Mouse (Mus musculus) liver, embryonic 12.5 days (tissue): ENCODE measurements around the gene Chsy1. TPM values are rescaled to one million over a fixed set of nuclear protein-coding genes. Genes with fewer than 3 reads are reported as not detected.

Experiments used
- ATAC-seq: fragments of 200-750 bp; cut with Nextera tagmentation; 2 replicates; pipeline ENCODE4 v1.8.0; 2017; ENCODE audit warnings: moderate number of reproducible peaks, mild to moderate bottlenecking, moderate library complexity
- H3K27ac ChIP-seq: fragments of 300-500 bp; sonication (generic); 2 replicates; pipeline ENCODE4 v1.5.1; 2016; ENCODE audit warnings: mild to moderate bottlenecking
- H3K27me3 ChIP-seq: fragments of 300-500 bp; sonication (generic); replicated peaks from 2 replicates; pipeline ENCODE4 v1.6.1; 2016; ENCODE audit warnings: mild to moderate bottlenecking, moderate library complexity
- H3K36me3 ChIP-seq: fragments of 300-500 bp; sonication (generic); 2 replicates; pipeline ENCODE4 v1.6.1; 2016; ENCODE audit warnings: mild to moderate bottlenecking, moderate library complexity
- H3K4me1 ChIP-seq: fragments of 300-500 bp; sonication (generic); 2 replicates; pipeline ENCODE4 v1.6.1; 2016
- H3K4me2 ChIP-seq: fragments of 300-500 bp; sonication (generic); 2 replicates; pipeline ENCODE4 v1.6.1; 2016; ENCODE audit warnings: mild to moderate bottlenecking, moderate library complexity
- H3K4me3 ChIP-seq: fragments of 300-500 bp; sonication (generic); 2 replicates; pipeline ENCODE4 v1.5.1; 2016; ENCODE audit warnings: mild to moderate bottlenecking, moderate library complexity
- H3K9ac ChIP-seq: fragments of 300-500 bp; sonication (generic); 2 replicates; pipeline ENCODE4 v1.6.1; 2016; ENCODE audit warnings: mild to moderate bottlenecking, moderate library complexity
- H3K9me3 ChIP-seq: fragments of 300-500 bp; sonication (generic); replicated peaks from 2 replicates; pipeline ENCODE4 v1.6.1; 2016; ENCODE audit warnings: mild to moderate bottlenecking, moderate library complexity
- WGBS: fragments of 180-500 bp; shearing (Covaris S2); methylation state at CpG from one replicate; pipeline ENCODE4 v1.1.7; 2016; ENCODE audit not compliant: insufficient replicate concordance; 5-methylcytosine and 5-hydroxymethylcytosine counted together
- polyA plus RNA-seq: library from polyadenylated mRNA; unstranded; fragments of >200 nt; fragmentation: Nextera tagmentation; extraction: Ambion mirVana; gene quantifications from 2 replicates; pipeline ENCODE4 v1.2.1, GENCODE M21; 2016

The Chsy1 gene
- polyA plus RNA-seq, 1 experiment from 2014 or later = 12.0 TPM

DNA sequence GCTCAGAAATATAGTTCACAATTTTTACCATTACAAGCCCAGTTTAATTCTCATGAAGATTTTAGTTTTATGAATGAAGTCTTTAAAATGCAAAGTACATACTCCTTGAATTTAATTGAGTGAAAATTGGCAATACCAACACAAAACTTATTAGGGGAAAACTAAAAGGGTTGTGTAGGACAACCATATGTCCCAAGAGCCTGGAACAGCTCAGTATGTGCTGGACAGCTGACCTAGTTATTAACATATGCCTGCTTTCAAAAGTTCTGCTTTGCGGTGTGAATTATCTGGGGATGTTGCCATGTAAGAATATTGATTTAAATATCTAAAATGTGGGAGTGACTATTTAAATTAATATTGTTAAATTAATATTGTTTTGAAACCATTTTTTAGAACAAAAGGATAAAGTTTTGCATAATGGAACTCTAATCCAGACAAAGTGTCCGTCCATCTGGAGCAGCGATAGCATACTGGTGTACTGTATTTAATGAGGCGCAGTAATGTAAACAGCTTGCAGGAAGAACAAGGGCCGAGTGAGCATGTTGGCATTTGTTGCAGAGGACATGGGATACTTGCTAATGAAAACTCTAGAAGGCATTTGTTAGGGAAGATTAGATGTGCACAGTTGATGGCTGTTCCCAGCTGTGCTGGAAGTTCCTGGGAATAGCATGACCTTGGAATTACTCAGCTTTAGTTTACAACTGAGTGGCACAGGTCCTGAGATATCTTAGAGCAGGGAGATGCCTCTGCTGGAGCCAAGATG is 55.9 kb downstream of the Chsy1 start:
- H3K27ac ChIP-seq = no peak overlapping the region
- peaks cover 36% of the 10 kb centered on the region for H3K4me1 ChIP-seq
- H3K4me2 ChIP-seq = no peak overlapping the region
- 88% methylated on average over 5 of the region's 5 CpGs for WGBS
- no peaks in the 10 kb centered on the region for H3K27me3 ChIP-seq
- peaks cover 40% of the 10 kb centered on the region for H3K36me3 ChIP-seq
- no peak overlapping the region for H3K4me3 ChIP-seq
- H3K9me3 ChIP-seq = no peaks in the 10 kb centered on the region
- no peak overlapping the region for H3K9ac ChIP-seq
- no peak for ATAC-seq

DNA sequence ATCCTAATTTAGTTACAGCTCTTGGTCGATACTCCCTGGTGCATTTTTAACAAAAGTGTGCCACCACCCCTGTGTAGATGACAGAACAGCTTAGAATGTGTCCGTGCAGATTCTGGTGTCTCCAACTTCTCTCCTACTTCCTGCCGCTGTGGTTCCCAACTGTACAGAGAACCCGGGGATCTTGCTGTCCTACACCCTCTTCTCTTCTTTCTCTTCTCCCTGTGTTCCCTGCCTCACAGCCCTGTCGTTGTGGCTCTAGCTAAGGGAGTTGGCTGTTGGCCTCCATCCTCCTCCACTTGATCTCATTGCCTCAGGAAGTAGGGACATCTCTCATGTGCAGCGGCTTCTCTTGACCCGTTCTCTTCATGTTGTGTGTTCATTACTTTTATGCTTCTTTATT is 59.6 kb downstream of the Chsy1 start:
- Histone ChIP-seq H3K9me3 (no peaks in the 10 kb centered on the region), H3K9ac (no peak overlapping the region), H3K27me3 (no peaks in the 10 kb centered on the region), H3K27ac (no peak overlapping the region), H3K4me3 (no peak overlapping the region), H3K36me3 (peaks cover 59% of the 10 kb centered on the region), H3K4me1 (peaks cover 25% of the 10 kb centered on the region), H3K4me2 (no peak overlapping the region)
- ATAC-seq = no peak
- WGBS = 77% methylated on average over 7 of the region's 7 CpGs

DNA sequence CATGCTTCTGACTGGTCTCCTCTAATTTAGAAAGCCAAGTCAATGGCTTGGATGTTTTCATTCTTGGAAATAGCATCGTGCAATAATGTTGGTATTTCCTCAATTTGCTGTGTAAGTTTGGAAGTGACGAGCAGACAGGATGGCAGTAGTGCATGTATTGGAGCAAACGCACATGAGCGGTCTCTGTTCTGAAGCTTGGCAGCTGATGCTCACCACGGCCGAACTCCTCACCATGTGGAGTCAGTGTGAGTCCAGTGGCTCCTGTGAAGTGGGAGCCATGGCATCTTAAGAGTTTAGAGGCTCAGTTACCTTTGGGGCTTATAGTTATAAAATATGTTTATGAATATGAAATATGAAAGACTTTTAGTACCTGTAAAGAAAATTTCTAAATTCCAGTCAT is 60.2 kb downstream of the Chsy1 start:
- H3K4me2 ChIP-seq = no peak overlapping the region
- no peaks in the 10 kb centered on the region for H3K9me3 ChIP-seq
- H3K27ac ChIP-seq = no peak overlapping the region
- no peaks in the 10 kb centered on the region for H3K27me3 ChIP-seq
- whole genome bisulfite sequencing = 87% methylated on average over 6 of the region's 6 CpGs
- H3K4me1 ChIP-seq = peaks cover 19% of the 10 kb centered on the region
- H3K4me3 ChIP-seq = no peak overlapping the region
- ATAC-seq = no peak
- H3K9ac ChIP-seq = no peak overlapping the region
- peaks cover 62% of the 10 kb centered on the region for H3K36me3 ChIP-seq

DNA sequence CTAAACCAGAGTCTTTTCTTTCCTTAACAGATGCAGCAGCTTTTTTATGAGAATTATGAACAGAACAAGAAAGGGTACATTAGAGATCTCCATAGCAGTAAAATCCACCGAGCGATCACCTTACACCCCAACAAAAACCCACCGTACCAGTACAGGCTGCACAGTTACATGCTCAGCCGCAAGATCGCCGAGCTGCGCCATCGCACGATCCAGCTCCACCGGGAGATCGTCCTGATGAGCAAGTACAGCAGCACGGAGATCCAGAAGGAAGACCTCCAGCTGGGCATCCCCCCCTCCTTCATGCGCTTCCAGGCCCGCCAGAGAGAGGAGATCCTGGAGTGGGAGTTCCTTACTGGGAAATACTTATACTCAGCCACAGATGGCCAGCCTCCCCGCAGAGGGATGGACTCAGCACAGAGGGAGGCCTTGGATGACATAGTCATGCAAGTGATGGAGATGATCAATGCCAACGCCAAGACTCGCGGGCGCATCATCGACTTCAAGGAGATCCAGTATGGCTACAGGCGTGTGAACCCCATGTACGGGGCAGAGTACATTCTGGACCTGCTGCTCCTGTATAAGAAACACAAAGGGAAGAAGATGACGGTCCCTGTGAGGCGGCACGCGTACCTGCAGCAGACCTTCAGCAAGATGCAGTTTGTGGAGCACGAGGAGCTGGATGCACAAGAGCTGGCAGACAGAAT is 61.6 kb downstream of the Chsy1 start:
- Histone ChIP-seq H3K27ac (no peak overlapping the region), H3K9ac (no peak overlapping the region), H3K27me3 (no peaks in the 10 kb centered on the region), H3K4me1 (peaks cover 29% of the 10 kb centered on the region), H3K9me3 (no peaks in the 10 kb centered on the region), H3K36me3 (peaks cover 74% of the 10 kb centered on the region), H3K4me2 (no peak overlapping the region), H3K4me3 (no peak overlapping the region)
- ATAC-seq = no peak
- 96% methylated on average over 27 of the region's 27 CpGs for WGBS

GRCm38 (mm10) chr7:66175738-66176137 is 66.4 kb downstream of the Chsy1 start:
- 52% methylated on average over 6 of the region's 6 CpGs for WGBS
- H3K9ac ChIP-seq = no peak overlapping the region
- H3K36me3 ChIP-seq = peaks cover 54% of the 10 kb centered on the region
- no peaks in the 10 kb centered on the region for H3K27me3 ChIP-seq
- H3K27ac ChIP-seq = peak overlapping the region; percentile 41; the same call in 1 of the 2 replicates
- peak; percentile 33 for ATAC-seq
- H3K9me3 ChIP-seq = no peaks in the 10 kb centered on the region
- H3K4me3 ChIP-seq = no peak overlapping the region
- H3K4me1 ChIP-seq = peaks cover 56% of the 10 kb centered on the region
- H3K4me2 ChIP-seq = no peak overlapping the region

DNA sequence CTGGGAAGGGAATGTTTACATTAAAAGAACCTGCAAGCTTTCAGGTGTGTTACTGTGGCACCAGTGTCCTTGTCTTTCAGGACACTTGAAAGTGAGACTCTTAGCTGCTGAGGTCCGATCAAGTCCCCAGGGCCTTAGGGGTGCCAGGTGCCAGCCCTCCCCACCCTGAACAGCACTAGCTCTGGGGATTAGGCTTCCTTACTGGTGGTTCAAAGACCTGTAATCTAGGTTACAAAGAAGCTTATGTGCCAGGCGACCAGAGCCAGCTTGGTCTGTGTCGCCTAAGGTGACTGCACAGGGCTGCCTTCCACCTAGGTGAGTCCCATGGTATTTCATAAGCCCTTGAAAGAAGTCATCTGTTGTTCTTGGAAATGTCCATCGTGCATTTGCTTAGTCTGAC is 66.9 kb downstream of the Chsy1 start:
- no peak overlapping the region for H3K4me2 ChIP-seq
- H3K9me3 ChIP-seq = no peaks in the 10 kb centered on the region
- H3K9ac ChIP-seq = no peak overlapping the region
- WGBS = 82% methylated on average over 4 of the region's 4 CpGs
- H3K27me3 ChIP-seq = no peaks in the 10 kb centered on the region
- peak overlapping the region; percentile 41; the same call in 1 of the 2 replicates for H3K27ac ChIP-seq
- H3K4me1 ChIP-seq = peaks cover 56% of the 10 kb centered on the region
- no peak overlapping the region for H3K4me3 ChIP-seq
- peaks cover 49% of the 10 kb centered on the region for H3K36me3 ChIP-seq
- ATAC-seq = no peak; the same call in 1 of the 2 replicates

GRCm38 (mm10) chr7:66176929-66177328 is 67.6 kb downstream of the Chsy1 start:
- 0 out of 2 replicates have a peak overlapping the region, but pooled peaks have one; percentile 41 for H3K27ac ChIP-seq
- H3K9ac ChIP-seq = 0 out of 2 replicates have a peak overlapping the region, but pooled peaks have one; percentile 36
- H3K4me2 ChIP-seq = no peak overlapping the region
- peak; percentile 76 for ATAC-seq
- peaks cover 42% of the 10 kb centered on the region for H3K36me3 ChIP-seq
- WGBS = 21% methylated on average over 4 of the region's 4 CpGs
- H3K4me1 ChIP-seq = peaks cover 56% of the 10 kb centered on the region
- H3K4me3 ChIP-seq = no peak overlapping the region
- no peaks in the 10 kb centered on the region; the same call in 1 of the 2 replicates for H3K9me3 ChIP-seq
- H3K27me3 ChIP-seq = no peaks in the 10 kb centered on the region

DNA sequence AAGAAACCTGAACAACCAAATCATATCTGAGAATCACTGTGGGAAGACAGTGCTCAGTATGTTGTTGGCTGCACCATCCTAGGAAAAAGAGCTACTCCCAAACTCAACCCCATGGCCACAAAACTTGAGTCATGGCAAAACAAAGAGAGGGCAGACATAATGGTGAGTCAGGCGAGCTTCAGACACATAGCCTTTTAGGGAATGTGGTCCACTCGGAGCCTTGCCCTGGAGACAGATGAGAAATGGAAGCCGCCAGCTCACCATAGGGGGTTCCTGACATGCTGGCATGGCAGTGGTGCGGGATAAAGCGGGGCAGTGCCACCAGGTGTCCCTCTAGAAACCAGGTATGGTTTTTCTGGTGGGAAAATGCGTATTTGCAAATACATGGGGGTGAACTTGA is 68.8 kb downstream of the Chsy1 start:
- WGBS = 81% methylated on average over 6 of the region's 6 CpGs
- no peak for ATAC-seq
- Histone ChIP-seq H3K4me1 (peaks cover 57% of the 10 kb centered on the region), H3K4me2 (no peak overlapping the region), H3K36me3 (peaks cover 30% of the 10 kb centered on the region), H3K9ac (no peak overlapping the region), H3K4me3 (no peak overlapping the region), H3K27ac (no peak overlapping the region), H3K9me3 (no peaks in the 10 kb centered on the region; the same call in 1 of the 2 replicates), H3K27me3 (no peaks in the 10 kb centered on the region)

GRCm38 (mm10) chr7:66179120-66179581 is 69.8 kb downstream of the Chsy1 start:
- Histone ChIP-seq H3K27ac (no peak overlapping the region), H3K4me1 (peaks cover 67% of the 10 kb centered on the region), H3K4me3 (no peak overlapping the region), H3K36me3 (peaks cover 20% of the 10 kb centered on the region), H3K9ac (no peak overlapping the region), H3K27me3 (no peaks in the 10 kb centered on the region), H3K4me2 (no peak overlapping the region), H3K9me3 (no peaks in the 10 kb centered on the region; the same call in 1 of the 2 replicates)
- WGBS = 46% methylated on average over 10 of the region's 10 CpGs
- no peak for ATAC-seq

DNA sequence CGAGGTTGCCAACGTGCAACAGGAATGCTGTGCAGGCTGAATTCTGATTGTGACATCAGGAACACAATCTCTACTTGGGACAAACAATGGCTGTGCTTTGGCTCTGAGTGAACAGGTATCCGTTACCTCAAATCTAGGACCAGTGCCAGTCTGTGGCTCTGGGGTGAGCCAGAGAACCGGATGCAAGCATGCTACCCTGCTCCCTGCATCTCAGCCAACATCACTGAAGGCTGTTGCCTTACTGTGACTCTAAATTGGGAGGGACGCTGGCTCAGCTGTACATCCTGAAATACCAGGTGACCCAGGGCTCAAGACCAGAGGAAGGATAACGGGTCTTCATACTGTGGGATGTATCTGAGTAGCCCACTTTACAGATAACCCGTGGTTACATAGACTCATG is 70.4 kb downstream of the Chsy1 start:
- H3K9me3 ChIP-seq = no peaks in the 10 kb centered on the region; the same call in 1 of the 2 replicates
- ATAC-seq = no peak
- 66% methylated on average over 7 of the region's 7 CpGs for WGBS
- H3K4me1 ChIP-seq = peaks cover 69% of the 10 kb centered on the region
- peaks cover 14% of the 10 kb centered on the region for H3K36me3 ChIP-seq
- H3K4me3 ChIP-seq = no peak overlapping the region
- H3K4me2 ChIP-seq = no peak overlapping the region
- no peak overlapping the region for H3K27ac ChIP-seq
- H3K9ac ChIP-seq = no peak overlapping the region
- H3K27me3 ChIP-seq = no peaks in the 10 kb centered on the region

- no peak overlapping the region for H3K4me3 ChIP-seq
- ATAC-seq = no peak
- H3K4me1 ChIP-seq = peaks cover 64% of the 10 kb centered on the region
- WGBS = 33% methylated on average over 3 of the region's 3 CpGs
- H3K36me3 ChIP-seq = peaks cover 9% of the 10 kb centered on the region
- H3K9me3 ChIP-seq = no peaks in the 10 kb centered on the region; the same call in 1 of the 2 replicates
- no peak overlapping the region for H3K9ac ChIP-seq
- no peaks in the 10 kb centered on the region for H3K27me3 ChIP-seq
- no peak overlapping the region for H3K27ac ChIP-seq
- H3K4me2 ChIP-seq = no peak overlapping the region
Measured at GRCm38 (mm10) chr7:66180260-66180659, 70.9 kb downstream of the Chsy1 start.

DNA sequence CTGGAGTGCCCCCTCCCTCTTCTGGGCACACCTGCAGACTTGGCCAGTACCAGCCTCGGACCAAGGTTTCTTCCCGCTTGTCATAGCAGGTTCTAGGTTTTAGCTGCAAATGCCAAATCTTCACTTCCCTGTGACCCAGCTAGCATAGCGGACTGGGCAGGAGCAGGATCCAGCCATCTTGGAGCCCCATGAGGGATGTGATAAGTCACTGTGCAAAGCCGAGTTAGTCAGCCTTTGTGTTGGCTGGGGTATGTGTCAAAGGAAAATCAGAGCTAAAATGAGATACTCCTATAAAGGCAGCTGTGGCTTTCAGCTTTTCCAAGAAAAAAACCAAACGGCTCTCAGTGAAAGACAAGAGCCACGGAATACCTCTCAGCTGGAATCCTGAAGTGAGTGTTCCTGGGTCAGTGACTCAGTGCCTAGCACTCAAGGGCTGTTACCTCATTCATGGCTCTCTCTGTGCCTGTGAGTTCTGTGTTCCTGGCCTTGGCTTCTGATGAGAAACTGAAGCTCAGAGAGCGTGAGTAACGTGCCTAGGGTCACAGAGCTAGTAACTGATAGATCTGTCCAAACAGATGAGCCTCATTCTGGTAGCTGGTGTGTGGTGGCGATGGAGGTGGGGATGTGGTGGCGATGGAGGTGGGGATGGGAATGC is 71.5 kb downstream of the Chsy1 start:
- Histone ChIP-seq H3K36me3 (peaks cover 3% of the 10 kb centered on the region), H3K27me3 (no peaks in the 10 kb centered on the region), H3K4me2 (no peak overlapping the region), H3K9me3 (no peaks in the 10 kb centered on the region; the same call in 1 of the 2 replicates), H3K27ac (no peak overlapping the region), H3K9ac (no peak overlapping the region), H3K4me3 (no peak overlapping the region), H3K4me1 (peaks cover 60% of the 10 kb centered on the region)
- 82% methylated on average over 10 of the region's 10 CpGs for WGBS
- no peak for ATAC-seq
